Mouse (Mus musculus): ENCODE results near the gene Pld3. TPM values are rescaled to one million over a fixed set of nuclear protein-coding genes. Genes with fewer than 3 reads are reported as not detected.
"Not testable (repeated sequence)": the region's sequence is repeated elsewhere in the genome, so short reads cannot be mapped to it uniquely, and the experiment has no call there.

Pld3 gene
- polyA plus RNA-seq, 1 experiment from 2014 or later: 52.0 TPM

DNA sequence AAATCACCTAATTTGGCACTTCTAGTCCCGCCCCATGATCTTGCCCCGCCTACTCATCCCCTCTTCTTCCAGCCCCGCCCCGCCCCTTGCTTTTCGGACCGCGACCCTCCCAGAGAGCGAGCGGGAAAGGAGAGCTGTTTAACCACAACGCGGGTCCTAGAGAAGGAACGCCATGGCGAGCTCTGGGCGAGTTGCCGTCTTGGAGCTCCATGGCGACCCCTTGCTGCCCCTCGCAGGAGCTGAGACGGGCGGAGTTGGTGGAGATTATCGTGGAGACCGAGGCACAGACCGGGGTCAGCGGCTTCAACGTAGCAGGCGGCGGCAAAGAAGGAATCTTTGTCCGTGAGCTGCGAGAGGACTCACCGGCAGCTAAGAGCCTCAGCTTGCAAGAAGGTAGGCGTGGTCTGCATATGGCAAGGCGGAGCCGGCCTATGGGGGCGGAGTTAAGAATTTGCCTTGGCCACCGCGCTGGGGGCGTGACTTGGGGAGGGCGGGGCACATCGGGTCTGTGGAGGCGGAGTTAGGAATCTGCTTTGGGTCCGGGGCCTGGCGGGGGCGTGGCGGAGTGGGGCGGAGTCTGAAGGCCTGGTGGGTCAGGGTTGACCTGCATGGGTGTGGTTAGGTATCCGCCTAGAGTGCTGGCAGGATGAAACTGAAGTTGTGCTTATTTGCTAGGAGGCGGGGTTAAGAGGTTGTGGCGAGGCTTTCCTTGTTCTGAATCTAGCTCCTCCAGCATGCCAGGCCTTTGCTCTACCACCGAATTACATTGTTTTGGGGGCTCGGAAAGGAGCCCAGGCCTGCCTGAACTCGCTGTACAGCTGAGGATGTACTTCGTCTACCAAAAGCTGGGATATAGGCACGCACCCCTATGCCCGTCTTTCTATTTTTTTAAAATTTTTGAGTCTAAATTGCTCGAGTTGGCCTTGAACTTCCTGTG lies 45.0 kb downstream of the Pld3 start:
- Histone ChIP-seq H3K36me3 (no peaks in the 10 kb centered on the region), H3K4me3 (peak overlapping the region; percentile 66), H3K9me3 (replicated peaks) (no peaks in the 10 kb centered on the region), H3K27ac (replicated peaks) (peak overlapping the region; percentile 96), H3K27me3 (ENCODE audit: low read depth, poor library complexity, severe bottlenecking) (no peaks in the 10 kb centered on the region), H3K4me1 (peaks cover 26% of the 10 kb centered on the region)
- under 1% methylated on average over 54 of the region's 54 CpGs for WGBS
- DNase-seq (ENCODE audit: low spot score): peak; percentile 100

DNA sequence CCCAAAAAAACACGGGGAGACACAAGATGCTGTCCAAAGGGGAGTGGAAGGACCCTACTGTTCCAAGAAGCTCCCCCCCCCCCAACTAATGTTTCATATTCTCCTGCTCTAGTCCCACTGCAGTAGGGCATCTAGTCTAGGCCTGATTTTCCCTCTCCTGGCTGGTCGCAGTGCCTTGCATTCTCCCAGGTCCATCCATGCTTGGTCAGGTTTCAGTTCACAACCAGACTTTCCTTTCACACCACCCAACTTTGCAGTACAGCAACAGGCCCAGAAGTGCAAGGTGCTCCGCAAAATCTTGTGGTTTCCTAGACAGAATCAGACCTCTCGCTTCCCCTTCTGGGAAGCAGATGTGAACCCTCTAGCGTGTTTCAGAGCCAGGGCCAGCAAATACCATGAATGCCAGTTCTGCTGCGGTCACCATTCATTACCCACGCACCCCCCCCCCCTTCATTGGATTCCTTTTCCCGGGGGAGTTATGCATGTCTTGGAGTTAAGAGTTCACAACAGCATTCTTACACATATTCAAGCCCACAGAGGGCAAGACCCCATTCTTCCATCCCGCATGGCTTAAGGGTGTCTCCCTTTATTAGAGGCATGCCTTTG lies 46.1 kb downstream of the Pld3 start:
- H3K27me3 ChIP-seq (ENCODE audit: low read depth, poor library complexity, severe bottlenecking): no peaks in the 10 kb centered on the region
- WGBS: 60% methylated on average over 9 of the region's 9 CpGs
- peaks cover 26% of the 10 kb centered on the region for H3K4me1 ChIP-seq
- peak overlapping the region; percentile 66 for H3K4me3 ChIP-seq
- H3K36me3 ChIP-seq: no peaks in the 10 kb centered on the region
- peak overlapping the region; percentile 96 for H3K27ac ChIP-seq (replicated peaks)
- DNase-seq (ENCODE audit: low spot score): no peak
- no peaks in the 10 kb centered on the region for H3K9me3 ChIP-seq (replicated peaks)

DNA sequence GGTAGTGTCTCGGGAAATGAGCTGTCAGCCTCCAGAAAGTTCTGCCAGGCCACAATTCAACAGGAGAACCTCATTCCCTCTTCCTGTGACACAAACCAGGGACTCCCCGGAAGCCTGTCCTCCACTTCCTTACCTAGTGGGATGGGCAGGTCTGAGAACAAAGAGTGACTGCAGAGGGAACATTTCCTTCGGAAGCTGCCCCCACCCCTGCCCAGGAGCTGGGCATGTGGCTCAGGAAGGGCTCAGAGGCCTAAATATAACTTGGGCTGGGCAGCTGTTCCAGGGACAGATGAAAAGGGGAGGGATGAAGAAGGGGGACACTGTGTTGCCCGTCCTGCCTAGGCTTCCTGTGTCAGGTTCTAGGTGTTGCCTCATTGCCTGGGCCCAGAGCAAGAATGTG lies 51.4 kb downstream of the Pld3 start:
- Histone ChIP-seq H3K4me3 (no peak overlapping the region), H3K27ac (replicated peaks) (0 out of 2 replicates have a peak overlapping the region, but pooled peaks have one; percentile 17), H3K36me3 (no peaks in the 10 kb centered on the region), H3K9me3 (replicated peaks) (no peaks in the 10 kb centered on the region), H3K4me1 (peaks cover 4% of the 10 kb centered on the region), H3K27me3 (ENCODE audit: low read depth, poor library complexity, severe bottlenecking) (no peaks in the 10 kb centered on the region)
- no peak for DNase-seq (ENCODE audit: low spot score)
- 74% methylated on average over 4 of the region's 4 CpGs for WGBS

DNA sequence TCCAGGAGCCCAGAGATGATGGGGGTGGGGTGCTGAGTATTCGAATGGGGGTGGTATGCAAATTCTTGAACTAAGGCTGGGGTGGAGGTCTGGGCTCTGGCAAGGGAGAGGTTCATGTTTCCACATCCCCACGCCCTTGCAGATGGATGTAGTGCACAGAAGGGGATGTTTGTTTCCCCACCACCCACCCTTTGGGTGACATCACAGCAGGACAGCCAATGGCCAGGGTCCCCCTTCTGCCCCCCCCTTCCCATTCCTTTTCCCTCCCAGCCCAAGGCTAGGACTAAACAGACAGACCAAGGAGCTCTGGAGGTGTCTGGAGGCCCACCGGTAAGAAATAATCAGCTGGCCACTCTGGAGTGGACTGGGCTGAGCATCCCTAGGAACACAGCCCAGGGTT lies 54.0 kb downstream of the Pld3 start, which contains the start of gene Prx:
Gene Prx (plus strand): TSS at position 289 of the 400 bp plus-strand sequence.
- DNase-seq (ENCODE audit: low spot score): no peak
- WGBS: 52% methylated on average over 3 of the region's 3 CpGs
- Histone ChIP-seq H3K4me1 (no peaks in the 10 kb centered on the region), H3K36me3 (no peaks in the 10 kb centered on the region), H3K27me3 (ENCODE audit: low read depth, poor library complexity, severe bottlenecking) (no peaks in the 10 kb centered on the region), H3K27ac (replicated peaks) (no peak within 1 kb of the TSS), H3K4me3 (no peak within 1 kb of the TSS), H3K9me3 (replicated peaks) (no peaks in the 10 kb centered on the region)

DNA sequence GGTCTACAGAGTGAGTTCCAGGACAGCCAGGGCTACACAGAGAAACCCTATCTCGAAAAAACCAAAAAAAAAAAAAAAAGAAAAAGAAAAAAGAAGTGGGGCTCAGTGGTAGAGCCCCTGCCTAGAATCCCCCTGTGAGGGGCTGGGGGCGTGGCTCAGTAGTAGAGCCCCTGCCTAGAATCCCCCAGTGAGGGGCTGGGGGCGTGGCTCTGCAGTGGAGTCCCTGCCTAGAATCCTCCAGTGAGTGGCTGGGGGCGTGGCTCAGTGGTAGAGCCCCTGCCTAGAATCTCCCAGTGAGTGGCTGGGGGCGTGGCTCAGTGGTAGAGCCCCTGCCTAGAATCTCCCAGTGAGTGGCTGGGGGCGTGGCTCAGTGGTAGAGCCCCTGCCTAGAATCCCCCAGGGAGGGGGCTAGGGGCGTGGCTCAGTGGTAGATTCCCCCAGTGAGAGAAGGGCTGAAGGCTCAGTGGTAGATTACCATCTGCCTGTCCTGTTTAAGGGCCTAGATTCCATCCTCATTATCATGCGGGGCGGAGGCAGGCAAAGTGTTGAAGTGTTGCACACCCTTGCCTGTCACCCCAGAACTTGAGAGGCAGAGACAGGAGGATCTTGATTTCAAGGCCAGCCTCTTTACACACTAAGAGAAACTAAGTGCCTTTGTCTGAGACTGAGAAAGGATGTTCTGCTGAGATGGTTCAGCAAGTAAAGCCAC lies 58.2 kb downstream of the Pld3 start:
- not testable (repeated sequence) for H3K36me3 ChIP-seq; H3K9me3 ChIP-seq (replicated peaks); H3K4me3 ChIP-seq; H3K27me3 ChIP-seq (ENCODE audit: low read depth, poor library complexity, severe bottlenecking); DNase-seq (ENCODE audit: low spot score); H3K27ac ChIP-seq (replicated peaks)
- WGBS: 84% methylated on average over 9 of the region's 9 CpGs
- peaks cover 17% of the 10 kb centered on the region for H3K4me1 ChIP-seq

DNA sequence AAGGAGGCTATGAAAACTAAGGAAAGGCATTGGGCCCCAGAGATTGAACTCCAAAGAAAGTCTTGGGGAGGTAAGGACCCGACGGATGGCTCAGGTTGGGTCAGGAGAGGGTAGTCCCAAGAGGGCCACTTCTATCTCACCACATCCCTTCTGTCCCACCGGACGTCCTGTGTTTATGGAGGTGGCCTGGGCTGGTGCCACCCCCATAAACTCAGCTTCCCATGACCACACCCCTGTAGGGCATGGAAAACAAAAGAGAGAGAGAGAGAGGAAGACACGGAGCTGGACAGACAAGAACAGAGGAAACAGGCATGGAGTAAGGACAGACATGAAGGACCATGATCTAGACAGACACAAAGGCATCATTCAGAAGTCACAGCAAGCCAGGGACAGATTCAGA lies 59.6 kb downstream of the Pld3 start:
- Histone ChIP-seq H3K36me3 (no peaks in the 10 kb centered on the region), H3K27ac (replicated peaks) (no peak overlapping the region), H3K4me1 (peaks cover 23% of the 10 kb centered on the region), H3K9me3 (replicated peaks) (no peaks in the 10 kb centered on the region), H3K4me3 (no peak overlapping the region), H3K27me3 (ENCODE audit: low read depth, poor library complexity, severe bottlenecking) (peaks cover 15% of the 10 kb centered on the region)
- no peak for DNase-seq (ENCODE audit: low spot score)
- WGBS: 86% methylated on average over 5 of the region's 5 CpGs

DNA sequence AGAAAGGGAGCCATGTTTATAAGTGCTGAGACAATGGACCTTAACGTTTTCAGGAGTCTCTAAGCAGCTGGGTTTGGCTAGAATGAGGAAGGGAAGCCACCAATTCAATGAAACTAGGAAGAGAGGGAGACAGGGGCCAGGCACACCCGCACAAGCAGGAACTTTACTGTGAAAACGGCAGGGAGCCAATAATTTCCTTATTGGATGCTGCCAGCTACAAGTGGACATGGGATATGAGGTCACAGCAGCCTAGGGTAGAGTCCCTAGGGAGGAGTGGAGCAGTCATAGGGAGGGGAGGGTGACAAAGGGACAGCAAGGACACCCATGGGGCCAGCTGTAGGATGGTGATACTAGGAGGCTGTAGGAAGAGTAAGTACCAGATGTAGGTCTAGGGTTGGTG lies 60.0 kb downstream of the Pld3 start:
- peaks cover 27% of the 10 kb centered on the region for H3K4me1 ChIP-seq
- WGBS: 82% methylated on average over 3 of the region's 3 CpGs
- no peak overlapping the region for H3K27ac ChIP-seq (replicated peaks)
- DNase-seq (ENCODE audit: low spot score): no peak
- H3K4me3 ChIP-seq: no peak overlapping the region
- peaks cover 18% of the 10 kb centered on the region for H3K27me3 ChIP-seq (ENCODE audit: low read depth, poor library complexity, severe bottlenecking)
- no peaks in the 10 kb centered on the region for H3K9me3 ChIP-seq (replicated peaks)
- no peaks in the 10 kb centered on the region for H3K36me3 ChIP-seq

DNA sequence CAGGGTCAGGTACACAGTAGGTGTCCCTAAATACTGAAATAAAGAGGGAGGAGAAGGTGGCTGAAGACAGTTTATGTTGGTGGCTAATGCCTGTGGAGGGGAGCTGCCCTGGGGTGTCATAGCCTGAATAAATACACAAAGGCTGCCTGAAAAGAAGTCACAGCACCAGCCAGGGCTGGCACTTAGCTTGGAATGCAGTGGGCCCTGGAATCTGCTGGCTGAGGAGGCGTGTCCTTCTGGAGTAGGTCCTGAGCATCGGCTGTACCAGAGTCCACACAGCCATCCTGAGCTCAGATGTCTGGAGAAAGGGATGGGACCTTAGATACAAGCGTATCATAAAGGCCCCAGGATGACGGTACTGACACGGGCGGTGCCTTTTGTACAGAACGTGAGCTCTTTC lies 61.2 kb downstream of the Pld3 start:
- 81% methylated on average over 7 of the region's 7 CpGs for WGBS
- Histone ChIP-seq H3K36me3 (no peaks in the 10 kb centered on the region), H3K9me3 (replicated peaks) (no peaks in the 10 kb centered on the region), H3K4me3 (no peak overlapping the region), H3K27ac (replicated peaks) (no peak overlapping the region), H3K27me3 (ENCODE audit: low read depth, poor library complexity, severe bottlenecking) (peaks cover 18% of the 10 kb centered on the region), H3K4me1 (peaks cover 35% of the 10 kb centered on the region)
- DNase-seq (ENCODE audit: low spot score): no peak

DNA sequence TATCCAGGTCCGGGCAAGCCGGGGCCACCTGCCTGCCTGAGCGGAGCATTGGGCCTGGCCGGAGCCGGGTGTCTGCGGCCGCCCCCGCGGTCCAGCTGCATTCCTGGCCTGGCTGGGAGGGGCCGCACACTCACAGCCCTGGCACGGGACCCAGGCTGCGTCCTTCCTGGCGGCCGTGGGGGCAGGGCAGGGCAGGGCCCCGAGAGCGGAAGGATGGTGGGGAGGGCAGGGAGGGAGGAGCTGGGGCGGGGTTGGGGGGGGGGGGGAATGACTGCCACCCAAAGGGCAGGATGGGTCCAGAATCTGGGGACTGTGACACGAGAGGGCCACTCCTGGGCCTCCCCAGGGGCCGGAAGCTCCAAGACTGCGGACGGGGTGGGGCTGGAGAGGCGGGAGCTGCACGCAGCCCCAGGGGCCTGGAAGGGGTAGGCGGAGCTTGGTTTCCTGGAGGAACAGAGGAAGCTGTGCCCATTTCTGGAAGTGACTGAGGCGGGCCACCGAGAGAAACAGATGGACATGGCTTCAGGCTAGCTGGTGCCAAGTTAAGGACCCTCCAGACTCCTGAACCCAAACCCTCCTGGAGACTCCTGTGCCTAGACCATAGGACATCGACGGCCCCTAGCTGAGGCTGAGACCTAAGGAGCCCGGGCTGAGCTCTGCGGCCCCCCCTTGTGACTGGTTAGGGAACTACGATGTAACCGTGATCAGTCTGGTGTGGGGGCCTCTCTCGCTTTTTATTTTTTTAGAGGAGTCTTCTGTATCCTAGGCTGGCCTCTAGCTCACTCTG lies 62.3 kb downstream of the Pld3 start:
- peak; percentile 81 for DNase-seq (ENCODE audit: low spot score)
- Histone ChIP-seq H3K27ac (replicated peaks) (peak overlapping the region; percentile 93), H3K27me3 (ENCODE audit: low read depth, poor library complexity, severe bottlenecking) (peaks cover 19% of the 10 kb centered on the region), H3K36me3 (no peaks in the 10 kb centered on the region), H3K9me3 (replicated peaks) (no peaks in the 10 kb centered on the region), H3K4me1 (peaks cover 38% of the 10 kb centered on the region), H3K4me3 (peak overlapping the region; percentile 61)
- WGBS: under 1% methylated on average over 33 of the region's 33 CpGs

DNA sequence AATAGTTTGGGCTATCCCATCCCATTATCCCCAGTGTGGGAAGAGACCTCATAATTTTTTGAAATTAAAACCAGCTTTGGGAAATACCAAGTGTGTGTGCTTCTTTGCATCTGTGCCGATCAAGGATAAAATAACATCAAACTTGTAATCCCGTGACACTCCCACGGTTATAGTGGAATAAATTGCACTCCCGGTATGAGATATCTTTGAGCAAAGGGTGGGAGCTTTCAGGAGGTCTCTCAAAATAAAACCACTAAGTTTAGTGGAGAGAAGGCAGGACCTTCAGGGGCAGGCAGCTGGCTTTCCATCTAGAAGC lies 62.8 kb downstream of the Pld3 start:
- Histone ChIP-seq H3K9me3 (replicated peaks) (no peaks in the 10 kb centered on the region), H3K4me1 (peaks cover 38% of the 10 kb centered on the region), H3K27ac (replicated peaks) (peak overlapping the region; percentile 93), H3K36me3 (no peaks in the 10 kb centered on the region), H3K27me3 (ENCODE audit: low read depth, poor library complexity, severe bottlenecking) (peaks cover 24% of the 10 kb centered on the region), H3K4me3 (peak overlapping the region; percentile 61)
- 56% methylated on average over 4 of the region's 4 CpGs for WGBS
- no peak for DNase-seq (ENCODE audit: low spot score)

DNA sequence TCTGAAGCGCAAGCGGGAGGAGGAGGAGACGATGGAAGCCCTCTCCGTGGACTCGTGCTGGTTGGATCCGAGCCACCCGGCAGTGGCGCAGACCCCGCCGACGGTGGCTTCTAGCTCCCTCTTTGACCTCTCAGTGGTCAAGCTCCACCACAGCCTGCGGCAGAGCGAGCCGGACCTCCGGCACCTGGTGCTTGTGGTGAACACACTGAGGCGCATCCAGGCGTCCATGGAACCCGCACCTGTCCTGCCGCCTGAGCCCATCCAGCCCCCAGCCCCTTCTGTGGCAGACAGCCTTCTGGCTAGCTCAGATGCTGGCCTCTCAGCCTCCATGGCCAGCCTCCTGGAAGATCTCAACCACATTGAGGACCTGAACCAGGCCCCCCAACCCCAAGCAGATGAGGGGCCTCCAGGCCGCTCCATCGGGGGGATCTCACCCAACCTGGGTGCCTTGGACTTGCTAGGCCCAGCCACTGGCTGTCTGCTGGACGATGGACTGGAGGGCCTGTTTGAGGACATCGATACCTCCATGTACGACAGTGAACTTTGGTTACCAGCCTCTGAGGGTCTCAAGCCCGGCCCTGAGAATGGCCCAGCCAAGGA lies 63.6 kb downstream of the Pld3 start:
- no peaks in the 10 kb centered on the region for H3K9me3 ChIP-seq (replicated peaks)
- no peaks in the 10 kb centered on the region for H3K36me3 ChIP-seq
- peaks cover 26% of the 10 kb centered on the region for H3K27me3 ChIP-seq (ENCODE audit: low read depth, poor library complexity, severe bottlenecking)
- peaks cover 38% of the 10 kb centered on the region for H3K4me1 ChIP-seq
- no peak overlapping the region for H3K4me3 ChIP-seq
- 91% methylated on average over 25 of the region's 25 CpGs for WGBS
- DNase-seq (ENCODE audit: low spot score): no peak
- H3K27ac ChIP-seq (replicated peaks): 0 out of 2 replicates have a peak overlapping the region, but pooled peaks have one; percentile 93

DNA sequence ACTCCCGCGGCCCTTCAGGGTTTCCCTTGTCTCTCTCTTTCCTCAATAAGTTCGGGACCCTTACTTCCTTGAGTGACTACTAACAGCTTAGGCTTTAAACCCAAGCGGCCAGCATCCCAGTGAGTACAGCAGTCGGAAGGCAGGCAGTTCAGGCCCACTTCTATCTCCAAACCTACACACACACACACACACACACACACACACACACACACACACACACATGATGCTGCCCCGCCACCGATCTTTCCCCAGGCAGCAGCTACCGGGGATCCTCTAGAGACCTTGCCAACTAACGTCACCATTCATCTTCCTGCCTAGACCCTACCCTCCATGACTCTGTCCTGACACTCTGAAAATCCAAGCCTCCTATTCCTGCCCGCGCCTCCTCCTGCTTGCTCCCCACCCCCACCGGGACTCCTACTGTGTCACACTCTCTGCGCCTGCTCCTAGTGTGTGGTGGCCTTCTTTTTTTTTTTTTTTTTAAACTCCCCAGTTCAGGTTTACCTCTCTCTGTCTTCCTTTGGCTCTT lies 65.2 kb downstream of the Pld3 start:
- 2% methylated on average over 13 of the region's 13 CpGs for WGBS
- Histone ChIP-seq H3K9me3 (replicated peaks) (no peaks in the 10 kb centered on the region), H3K27ac (replicated peaks) (peak overlapping the region; percentile 93), H3K27me3 (ENCODE audit: low read depth, poor library complexity, severe bottlenecking) (peaks cover 26% of the 10 kb centered on the region), H3K4me1 (peaks cover 38% of the 10 kb centered on the region), H3K36me3 (no peaks in the 10 kb centered on the region), H3K4me3 (peak overlapping the region; percentile 85)
- DNase-seq (ENCODE audit: low spot score): no peak
